Mouse (Mus musculus) cerebellum, adult 2 months (tissue): ENCODE data around the gene Lmbr1l.
"Not testable (repeated sequence)": the region's sequence is repeated elsewhere in the genome, so short reads cannot be mapped to it uniquely, and the experiment has no call there.

Experiments
- CTCF ChIP-seq: fragments of 200-500 bp; IDR thresholded peaks from 2 replicates; pipeline ENCODE4 v1.5.1; 2011; ENCODE audit warnings: low read depth, mild to moderate bottlenecking, control low read depth, low read length, moderate library complexity, borderline replicate concordance; ENCODE audit not compliant: insufficient read depth
- POLR2A ChIP-seq: fragments of 200-500 bp; IDR thresholded peaks from 2 replicates; pipeline ENCODE4 v1.6.1; 2011; ENCODE audit warnings: low read length, control low read depth, borderline replicate concordance; ENCODE audit not compliant: insufficient read depth

GRCm38 (mm10) chr15:98951122-98952062 is 33.4 kb upstream of the Lmbr1l start:
- TF ChIP-seq CTCF, POLR2A: not testable (repeated sequence)
